Mouse (Mus musculus) monocyte, adult 5-6 weeks (primary cell): ENCODE measurements around the gene Pld5. TPM values are rescaled to one million over a fixed set of nuclear protein-coding genes. Genes with fewer than 3 reads are reported as not detected.

Experiments
- ATAC-seq: fragments of 153-309, 156-312 bp; replicated peaks from 2 replicates; pipeline ENCODE4 v1.8.0; 2017; ENCODE audit warnings: mild to moderate bottlenecking; ENCODE audit not compliant: low TSS enrichment, insufficient number of reproducible peaks, severe bottlenecking, poor library complexity, low FRiP score
- total RNA-seq: library from RNA; stranded (forward); fragments of 200-1000, 200-491, 200-594 nt; gene quantifications from 3 replicates; pipeline ENCODE4 v1.2.3, GENCODE M21; 2017

Pld5 gene
- total RNA-seq: 0.19 TPM in 1 of 3 replicates, not detected in the others

- ATAC-seq: no peak
Measured at GRCm38 (mm10) chr1:176274667-176275610, at the start of gene Pld5. Gene Pld5 (minus strand): TSS chr1:176275312.

GRCm38 (mm10) chr1:176315063-176315462 is 40.0 kb upstream of the Pld5 start:
- ATAC-seq: no peak

- ATAC-seq: no peak
Measured at GRCm38 (mm10) chr1:176310174-176310573, 35.1 kb upstream of the Pld5 start.

GRCm38 (mm10) chr1:176289396-176289795 is 14.3 kb upstream of the Pld5 start:
- ATAC-seq: no peak

GRCm38 (mm10) chr1:176275611-176275980 is 484 bp upstream of the Pld5 start:
- no peak for ATAC-seq

GRCm38 (mm10) chr1:176248717-176249030 is 26.4 kb downstream of the Pld5 start:
- no peak for ATAC-seq

- no peak for ATAC-seq
Measured at GRCm38 (mm10) chr1:176247885-176248716, 27.0 kb downstream of the Pld5 start.

- ATAC-seq: no peak
Measured at GRCm38 (mm10) chr1:176239199-176239598, 35.9 kb downstream of the Pld5 start.

GRCm38 (mm10) chr1:176223794-176224193 is 51.3 kb downstream of the Pld5 start:
- no peak for ATAC-seq

- ATAC-seq: no peak
Measured at GRCm38 (mm10) chr1:176223196-176223595, 51.9 kb downstream of the Pld5 start.

- no peak for ATAC-seq
Measured at GRCm38 (mm10) chr1:176218217-176218616, 56.9 kb downstream of the Pld5 start.

GRCm38 (mm10) chr1:176213645-176214221 is 61.4 kb downstream of the Pld5 start:
- no peak for ATAC-seq

- no peak for ATAC-seq
Measured at GRCm38 (mm10) chr1:176212922-176213644, 62.0 kb downstream of the Pld5 start.

- ATAC-seq: no peak
Measured at GRCm38 (mm10) chr1:176210803-176211202, 64.3 kb downstream of the Pld5 start.

GRCm38 (mm10) chr1:176208014-176208413 is 67.1 kb downstream of the Pld5 start:
- no peak for ATAC-seq

GRCm38 (mm10) chr1:176202360-176202759 is 72.8 kb downstream of the Pld5 start:
- ATAC-seq: no peak

- no peak for ATAC-seq
Measured at GRCm38 (mm10) chr1:176197036-176197766, 77.9 kb downstream of the Pld5 start.

GRCm38 (mm10) chr1:176196341-176196740 is 78.8 kb downstream of the Pld5 start:
- no peak for ATAC-seq
